Mouse (Mus musculus) testis, adult 2 months (tissue): ENCODE measurements around the gene Tbc1d1.

ENCODE experiments used
- CTCF ChIP-seq: fragments of 200-500 bp; IDR thresholded peaks from 2 replicates; pipeline ENCODE4 v1.5.1; 2012; ENCODE audit warnings: low read depth, mild to moderate bottlenecking, inconsistent platforms, low read length, moderate library complexity; ENCODE audit not compliant: control insufficient read depth, insufficient read depth, insufficient replicate concordance
- POLR2A ChIP-seq: fragments of 200-500 bp; IDR thresholded peaks from 2 replicates; pipeline ENCODE4 v1.6.1; 2012; ENCODE audit warnings: low read depth, mild to moderate bottlenecking, inconsistent platforms, low read length, moderate library complexity; ENCODE audit not compliant: control insufficient read depth

DNA sequence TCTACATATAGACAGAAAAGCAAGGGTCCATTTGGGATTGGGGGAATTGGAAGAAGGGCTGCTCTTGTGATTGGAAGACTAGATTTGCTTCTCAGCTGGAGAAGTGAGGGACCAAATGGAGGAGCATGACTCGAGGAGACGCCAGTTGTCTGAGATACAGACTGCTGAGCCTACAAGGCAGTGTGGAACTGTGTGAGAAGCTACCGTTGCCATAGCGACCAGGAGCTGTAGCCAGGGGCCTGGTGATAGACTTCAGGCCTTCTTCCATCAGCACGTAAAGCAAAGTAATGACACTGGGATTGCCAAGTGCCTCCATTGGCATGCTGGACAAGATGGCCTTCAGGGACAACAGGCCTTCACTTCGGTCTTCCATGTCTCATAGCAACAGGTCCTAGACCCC, 195.9 kb downstream of the Tbc1d1 start:
- TF ChIP-seq POLR2A (no peak), CTCF (no peak)
